Mouse (Mus musculus): ENCODE data around the gene Plin2. TPM values are rescaled to one million over a fixed set of nuclear protein-coding genes. Genes with fewer than 3 reads are reported as not detected.

Gene Plin2
- polyA plus RNA-seq, 1 experiment from 2014 or later, result 88.9 TPM

GRCm38 (mm10) chr4:86691290-86691689, 21.4 kb upstream of the Plin2 start:
- WGBS, result 76% methylated on average over 4 of the region's 4 CpGs
- Histone ChIP-seq H3K36me3 (no peaks in the 10 kb centered on the region), H3K4me3 (no peak overlapping the region)

GRCm38 (mm10) chr4:86690768-86691167, 20.9 kb upstream of the Plin2 start:
- Histone ChIP-seq H3K36me3 (no peaks in the 10 kb centered on the region), H3K4me3 (no peak overlapping the region), H3K9me3 (no peaks in the 10 kb centered on the region), H3K4me1 (replicated peaks) (no peaks in the 10 kb centered on the region), H3K27me3 (ENCODE audit: insufficient read depth, poor library complexity, severe bottlenecking) (no peaks in the 10 kb centered on the region), H3K27ac (no peak overlapping the region)
- no peak for DNase-seq (ENCODE audit: low spot score)
- WGBS, result 88% methylated on average over 6 of the region's 6 CpGs

More at GRCm38 (mm10) chr4:86691290-86691689, 21.4 kb upstream of the Plin2 start:
- Histone ChIP-seq H3K27ac (no peak overlapping the region), H3K27me3 (ENCODE audit: insufficient read depth, poor library complexity, severe bottlenecking) (no peaks in the 10 kb centered on the region), H3K4me1 (replicated peaks) (no peaks in the 10 kb centered on the region), H3K9me3 (no peaks in the 10 kb centered on the region)
- no peak for DNase-seq (ENCODE audit: low spot score)

- no peaks in the 10 kb centered on the region for H3K27me3 ChIP-seq (ENCODE audit: insufficient read depth, poor library complexity, severe bottlenecking)
- 66% methylated on average over 7 of the region's 7 CpGs for WGBS
- no peak overlapping the region for H3K27ac ChIP-seq
- no peaks in the 10 kb centered on the region for H3K9me3 ChIP-seq
- no peak for DNase-seq (ENCODE audit: low spot score)
- H3K4me1 ChIP-seq (replicated peaks), result no peaks in the 10 kb centered on the region
- H3K4me3 ChIP-seq, result no peak overlapping the region
- H3K36me3 ChIP-seq, result no peaks in the 10 kb centered on the region
Observed at GRCm38 (mm10) chr4:86690194-86690593, 20.3 kb upstream of the Plin2 start.

GRCm38 (mm10) chr4:86689056-86689735, 19.3 kb upstream of the Plin2 start:
- Histone ChIP-seq H3K27ac (no peak overlapping the region), H3K9me3 (no peaks in the 10 kb centered on the region), H3K27me3 (ENCODE audit: insufficient read depth, poor library complexity, severe bottlenecking) (no peaks in the 10 kb centered on the region), H3K36me3 (no peaks in the 10 kb centered on the region), H3K4me3 (no peak overlapping the region), H3K4me1 (replicated peaks) (no peaks in the 10 kb centered on the region)
- no peak for DNase-seq (ENCODE audit: low spot score)
- WGBS, result 87% methylated on average over 10 of the region's 10 CpGs

GRCm38 (mm10) chr4:86686564-86686963, 16.7 kb upstream of the Plin2 start:
- 79% methylated on average over 3 of the region's 3 CpGs for WGBS
- no peak overlapping the region for H3K27ac ChIP-seq

GRCm38 (mm10) chr4:86686009-86686366, 16.1 kb upstream of the Plin2 start:
- 82% methylated on average over 2 of the region's 2 CpGs for WGBS
- no peak overlapping the region for H3K27ac ChIP-seq

More at GRCm38 (mm10) chr4:86686564-86686963, 16.7 kb upstream of the Plin2 start:
- no peaks in the 10 kb centered on the region for H3K9me3 ChIP-seq
- DNase-seq (ENCODE audit: low spot score), result no peak
- no peak overlapping the region for H3K4me3 ChIP-seq
- H3K36me3 ChIP-seq, result no peaks in the 10 kb centered on the region
- H3K4me1 ChIP-seq (replicated peaks), result 0 out of 2 replicates have a peak, but pooled peaks cover 4% of the 10 kb centered on the region
- no peaks in the 10 kb centered on the region for H3K27me3 ChIP-seq (ENCODE audit: insufficient read depth, poor library complexity, severe bottlenecking)

GRCm38 (mm10) chr4:86685231-86686008, 15.6 kb upstream of the Plin2 start:
- H3K27ac ChIP-seq, result 0 out of 2 replicates have a peak overlapping the region, but pooled peaks have one; percentile 29
- H3K4me3 ChIP-seq, result no peak overlapping the region
- no peaks in the 10 kb centered on the region for H3K9me3 ChIP-seq
- H3K36me3 ChIP-seq, result no peaks in the 10 kb centered on the region
- 0 out of 2 replicates have a peak, but pooled peaks cover 6% of the 10 kb centered on the region for H3K4me1 ChIP-seq (replicated peaks)
- H3K27me3 ChIP-seq (ENCODE audit: insufficient read depth, poor library complexity, severe bottlenecking), result no peaks in the 10 kb centered on the region
- DNase-seq (ENCODE audit: low spot score), result no peak
- WGBS, result 78% methylated on average over 11 of the region's 11 CpGs

More at GRCm38 (mm10) chr4:86686009-86686366, 16.1 kb upstream of the Plin2 start:
- no peak for DNase-seq (ENCODE audit: low spot score)
- Histone ChIP-seq H3K27me3 (ENCODE audit: insufficient read depth, poor library complexity, severe bottlenecking) (no peaks in the 10 kb centered on the region), H3K9me3 (no peaks in the 10 kb centered on the region), H3K4me1 (replicated peaks) (0 out of 2 replicates have a peak, but pooled peaks cover 6% of the 10 kb centered on the region), H3K4me3 (no peak overlapping the region), H3K36me3 (no peaks in the 10 kb centered on the region)

GRCm38 (mm10) chr4:86684806-86685205, 14.9 kb upstream of the Plin2 start:
- DNase-seq (ENCODE audit: low spot score), result no peak
- no peaks in the 10 kb centered on the region for H3K27me3 ChIP-seq (ENCODE audit: insufficient read depth, poor library complexity, severe bottlenecking)
- H3K27ac ChIP-seq, result no peak overlapping the region
- no peak overlapping the region for H3K4me3 ChIP-seq
- 0 out of 2 replicates have a peak, but pooled peaks cover 6% of the 10 kb centered on the region for H3K4me1 ChIP-seq (replicated peaks)
- WGBS, result 90% methylated on average over 6 of the region's 6 CpGs
- H3K36me3 ChIP-seq, result no peaks in the 10 kb centered on the region
- no peaks in the 10 kb centered on the region for H3K9me3 ChIP-seq

GRCm38 (mm10) chr4:86683746-86684145, 13.9 kb upstream of the Plin2 start:
- Histone ChIP-seq H3K27me3 (ENCODE audit: insufficient read depth, poor library complexity, severe bottlenecking) (no peaks in the 10 kb centered on the region), H3K27ac (no peak overlapping the region), H3K4me3 (no peak overlapping the region), H3K36me3 (no peaks in the 10 kb centered on the region), H3K4me1 (replicated peaks) (0 out of 2 replicates have a peak, but pooled peaks cover 6% of the 10 kb centered on the region), H3K9me3 (no peaks in the 10 kb centered on the region)
- 85% methylated on average over 5 of the region's 5 CpGs for WGBS
- DNase-seq (ENCODE audit: low spot score), result no peak

- H3K27ac ChIP-seq, result no peak overlapping the region
- no peak for DNase-seq (ENCODE audit: low spot score)
- 0 out of 2 replicates have a peak, but pooled peaks cover 6% of the 10 kb centered on the region for H3K4me1 ChIP-seq (replicated peaks)
- no peaks in the 10 kb centered on the region for H3K9me3 ChIP-seq
- H3K4me3 ChIP-seq, result no peak overlapping the region
- no peaks in the 10 kb centered on the region for H3K36me3 ChIP-seq
- 88% methylated on average over 5 of the region's 5 CpGs for WGBS
- H3K27me3 ChIP-seq (ENCODE audit: insufficient read depth, poor library complexity, severe bottlenecking), result no peaks in the 10 kb centered on the region
Observed at GRCm38 (mm10) chr4:86683280-86683679, 13.4 kb upstream of the Plin2 start.

GRCm38 (mm10) chr4:86681846-86682245, 12.0 kb upstream of the Plin2 start:
- Histone ChIP-seq H3K27me3 (ENCODE audit: insufficient read depth, poor library complexity, severe bottlenecking) (no peaks in the 10 kb centered on the region), H3K9me3 (no peaks in the 10 kb centered on the region), H3K4me3 (no peak overlapping the region), H3K36me3 (no peaks in the 10 kb centered on the region), H3K27ac (no peak overlapping the region), H3K4me1 (replicated peaks) (0 out of 2 replicates have a peak, but pooled peaks cover 6% of the 10 kb centered on the region)
- no peak for DNase-seq (ENCODE audit: low spot score)
- WGBS, result 79% methylated on average over 2 of the region's 2 CpGs

- Histone ChIP-seq H3K27me3 (ENCODE audit: insufficient read depth, poor library complexity, severe bottlenecking) (no peaks in the 10 kb centered on the region), H3K9me3 (no peaks in the 10 kb centered on the region), H3K4me3 (no peak overlapping the region), H3K4me1 (replicated peaks) (0 out of 2 replicates have a peak, but pooled peaks cover 6% of the 10 kb centered on the region), H3K36me3 (no peaks in the 10 kb centered on the region), H3K27ac (no peak overlapping the region)
- no peak for DNase-seq (ENCODE audit: low spot score)
- 46% methylated on average over 3 of the region's 3 CpGs for WGBS
Observed at GRCm38 (mm10) chr4:86681421-86681820, 11.6 kb upstream of the Plin2 start.

GRCm38 (mm10) chr4:86679686-86680085, 9.8 kb upstream of the Plin2 start:
- H3K4me1 ChIP-seq (replicated peaks), result 0 out of 2 replicates have a peak, but pooled peaks cover 6% of the 10 kb centered on the region
- WGBS, result 94% methylated on average over 2 of the region's 2 CpGs

More at GRCm38 (mm10) chr4:86679686-86680085, 9.8 kb upstream of the Plin2 start:
- no peak for DNase-seq (ENCODE audit: low spot score)
- H3K4me3 ChIP-seq, result no peak overlapping the region
- H3K9me3 ChIP-seq, result no peaks in the 10 kb centered on the region
- H3K27me3 ChIP-seq (ENCODE audit: insufficient read depth, poor library complexity, severe bottlenecking), result no peaks in the 10 kb centered on the region
- no peaks in the 10 kb centered on the region for H3K36me3 ChIP-seq
- no peak overlapping the region for H3K27ac ChIP-seq
